Mouse (Mus musculus) CH12.LX (cell line): ENCODE measurements around the gene Tsen34. TPM values are rescaled to one million over a fixed set of nuclear protein-coding genes. Genes with fewer than 3 reads are reported as not detected.

ENCODE experiments used
- DNase-seq: peaks from one replicate; pipeline ENCODE4 v3.0.0-alpha.2; 2013; ENCODE audit errors: extremely low read depth
- H3K27ac ChIP-seq: 2 replicates; pipeline ENCODE4 v1.5.1; 2012; ENCODE audit warnings: low read depth, mild to moderate bottlenecking, control low read depth, moderate library complexity; ENCODE audit not compliant: insufficient read depth
- H3K27me3 ChIP-seq: replicated peaks from 2 replicates; pipeline ENCODE3; 2012; ENCODE audit warnings: inconsistent platforms
- H3K36me3 ChIP-seq, 2 experiments: replicated peaks in 1 of 2; 2 replicates each; pipeline versions ENCODE3 to v1.6.1; 2012; ENCODE audit warnings: inconsistent platforms in 1 of 2, low read length in 1 of 2, mild to moderate bottlenecking in 1 of 2, mixed read lengths in 1 of 2, moderate library complexity in 1 of 2; ENCODE audit not compliant: control insufficient read depth in 1 of 2, insufficient read depth in 1 of 2
- H3K4me1 ChIP-seq, 2 experiments: 2 replicates each; pipeline ENCODE4 v1.6.1; 2012; ENCODE audit warnings: inconsistent platforms in 1 of 2, moderate library complexity in 1 of 2; ENCODE audit not compliant: insufficient read depth in 2 of 2, control insufficient read depth in 1 of 2
- H3K4me2 ChIP-seq: 2 replicates; pipeline ENCODE4 v1.6.1; 2012; ENCODE audit warnings: low read depth, mild to moderate bottlenecking, control low read depth; ENCODE audit not compliant: poor library complexity, insufficient read depth, severe bottlenecking
- H3K4me3 ChIP-seq, 3 experiments: fragments of 150-350 bp in 1 of 3; sonication (generic) in 1 of 3; replicated peaks in 1 of 3; 2 replicates each; pipeline versions ENCODE3 to v1.5.1; 2011 to 2012; ENCODE audit warnings: low read depth in 2 of 3, low read length in 2 of 3, mild to moderate bottlenecking in 2 of 3, moderate library complexity in 2 of 3, control low read depth in 1 of 3, improper control_type of control experiment in 1 of 3, inconsistent platforms in 1 of 3, mixed read lengths in 1 of 3; ENCODE audit not compliant: poor library complexity in 1 of 3
- H3K79me2 ChIP-seq: replicated peaks from 2 replicates; pipeline ENCODE4 v1.6.1; 2012; ENCODE audit warnings: mild to moderate bottlenecking, moderate library complexity; ENCODE audit not compliant: control insufficient read depth, poor library complexity, insufficient read depth, severe bottlenecking; ENCODE audit errors: extremely low read depth
- H3K9ac ChIP-seq: 2 replicates; pipeline ENCODE4 v1.6.1; 2012; ENCODE audit warnings: low read depth, mild to moderate bottlenecking, control low read depth, moderate library complexity; ENCODE audit not compliant: insufficient read depth
- H3K9me3 ChIP-seq: replicated peaks from 2 replicates; pipeline ENCODE3; 2012; ENCODE audit warnings: low read length, inconsistent platforms, mixed read lengths
- BHLHE40 ChIP-seq: IDR thresholded peaks from 2 replicates; pipeline ENCODE4 v1.6.1; 2011; ENCODE audit warnings: mild to moderate bottlenecking, low read depth, low read length, improper control_type of control experiment
- CHD1 ChIP-seq: IDR thresholded peaks from 2 replicates; pipeline ENCODE4 v1.6.1; 2012; ENCODE audit warnings: low read depth, low read length, improper control_type of control experiment, inconsistent platforms
- CHD2 ChIP-seq: IDR thresholded peaks from 2 replicates; pipeline ENCODE4 v1.6.1; 2011; ENCODE audit warnings: low read length, improper control_type of control experiment
- CTCF ChIP-seq, 2 experiments: IDR thresholded peaks in 1 of 2; conservative IDR thresholded peaks in 1 of 2; 2 replicates each; pipeline ENCODE4 v1.5.1; 2011 to 2012; ENCODE audit warnings: low read depth in 2 of 2, low read length in 2 of 2, improper control_type of control experiment in 1 of 2, inconsistent platforms in 1 of 2, mild to moderate bottlenecking in 1 of 2, moderate library complexity in 1 of 2
- E2F4 ChIP-seq: IDR thresholded peaks from 2 replicates; pipeline ENCODE4 v1.6.1; 2011; ENCODE audit warnings: low read depth, low read length, improper control_type of control experiment; ENCODE audit not compliant: insufficient replicate concordance
- ELF1 ChIP-seq: IDR thresholded peaks from 2 replicates; pipeline ENCODE4 v1.6.1; 2014; ENCODE audit warnings: low read depth, mild to moderate bottlenecking, inconsistent platforms, low read length, improper control_type of control experiment
- EP300 ChIP-seq: IDR thresholded peaks from 2 replicates; pipeline ENCODE4 v1.6.1; 2011; ENCODE audit warnings: low read length, improper control_type of control experiment
- ETS1 ChIP-seq: conservative IDR thresholded peaks from 2 replicates; pipeline ENCODE4 v1.6.1; 2012; ENCODE audit warnings: low read depth, mild to moderate bottlenecking, inconsistent platforms, low read length, improper control_type of control experiment, moderate library complexity
- GABPA ChIP-seq: IDR thresholded peaks from 2 replicates; pipeline ENCODE4 v1.6.1; 2012; ENCODE audit warnings: low read depth, low read length, improper control_type of control experiment, inconsistent platforms; ENCODE audit not compliant: insufficient replicate concordance
- HCFC1 ChIP-seq: IDR thresholded peaks from 2 replicates; pipeline ENCODE4 v1.6.1; 2012; ENCODE audit warnings: low read depth, mild to moderate bottlenecking, inconsistent platforms, low read length, improper control_type of control experiment
- IRF4 ChIP-seq: IDR thresholded peaks from 2 replicates; pipeline ENCODE4 v1.6.1; 2014; ENCODE audit warnings: low read depth, mild to moderate bottlenecking, inconsistent platforms, low read length, improper control_type of control experiment
- JUN ChIP-seq: IDR thresholded peaks from 2 replicates; pipeline ENCODE4 v1.6.1; 2011; ENCODE audit warnings: low read depth, mild to moderate bottlenecking, low read length, improper control_type of control experiment, moderate library complexity; ENCODE audit not compliant: insufficient read depth
- JUND ChIP-seq: conservative IDR thresholded peaks from 2 replicates; pipeline ENCODE4 v1.6.1; 2011; ENCODE audit warnings: low read depth, low read length, improper control_type of control experiment
- KAT2A ChIP-seq: IDR thresholded peaks from 2 replicates; pipeline ENCODE4 v1.6.1; 2012; ENCODE audit warnings: low read length, improper control_type of control experiment, inconsistent platforms; ENCODE audit not compliant: insufficient replicate concordance
- MAFK ChIP-seq: IDR thresholded peaks from 2 replicates; pipeline ENCODE4 v1.6.1; 2011; ENCODE audit warnings: low read length, improper control_type of control experiment; ENCODE audit not compliant: insufficient replicate concordance
- MAX ChIP-seq: IDR thresholded peaks from 2 replicates; pipeline ENCODE4 v1.6.1; 2011; ENCODE audit warnings: low read length, improper control_type of control experiment
- MAZ ChIP-seq: IDR thresholded peaks from 2 replicates; pipeline ENCODE4 v1.6.1; 2012; ENCODE audit warnings: low read depth, mild to moderate bottlenecking, inconsistent platforms, low read length, improper control_type of control experiment, moderate library complexity
- MEF2A ChIP-seq: IDR thresholded peaks from 2 replicates; pipeline ENCODE4 v1.6.1; 2014; ENCODE audit warnings: low read depth, mild to moderate bottlenecking, inconsistent platforms, low read length, improper control_type of control experiment, borderline replicate concordance
- MXI1 ChIP-seq: IDR thresholded peaks from 2 replicates; pipeline ENCODE4 v1.6.1; 2011; ENCODE audit warnings: mild to moderate bottlenecking, low read depth, low read length, improper control_type of control experiment
- MYC ChIP-seq: IDR thresholded peaks from 2 replicates; pipeline ENCODE4 v1.6.1; 2011; ENCODE audit warnings: low read depth, mild to moderate bottlenecking, improper control_type of control experiment, low read length
- NELFE ChIP-seq: IDR thresholded peaks from 2 replicates; pipeline ENCODE4 v1.6.1; 2011; ENCODE audit warnings: low read depth, low read length, improper control_type of control experiment
- NRF1 ChIP-seq: IDR thresholded peaks from 2 replicates; pipeline ENCODE4 v1.6.1; 2014; ENCODE audit warnings: low read depth, mild to moderate bottlenecking, inconsistent platforms, low read length, improper control_type of control experiment, moderate library complexity
- PAX5 ChIP-seq: IDR thresholded peaks from 2 replicates; pipeline ENCODE4 v1.6.1; 2012; ENCODE audit warnings: low read length, inconsistent platforms, mixed read lengths
- POLR2A ChIP-seq: IDR thresholded peaks from 2 replicates; pipeline ENCODE4 v1.6.1; 2011; ENCODE audit warnings: low read depth, mild to moderate bottlenecking, improper control_type of control experiment, low read length
- POLR2AphosphoS2 ChIP-seq: IDR thresholded peaks from 2 replicates; pipeline ENCODE4 v1.6.1; 2011; ENCODE audit warnings: low read depth, low read length, improper control_type of control experiment
- RAD21 ChIP-seq: IDR thresholded peaks from 2 replicates; pipeline ENCODE4 v1.6.1; 2011; ENCODE audit warnings: low read depth, mild to moderate bottlenecking, low read length, improper control_type of control experiment, moderate library complexity
- RCOR1 ChIP-seq: conservative IDR thresholded peaks from 2 replicates; pipeline ENCODE4 v1.6.1; 2012; ENCODE audit warnings: low read depth, mild to moderate bottlenecking, inconsistent platforms, low read length, improper control_type of control experiment
- SIN3A ChIP-seq: IDR thresholded peaks from 2 replicates; pipeline ENCODE4 v1.6.1; 2012; ENCODE audit warnings: low read length, improper control_type of control experiment, inconsistent platforms
- SMC3 ChIP-seq: IDR thresholded peaks from 2 replicates; pipeline ENCODE4 v1.6.1; 2011; ENCODE audit warnings: low read depth, low read length, improper control_type of control experiment
- TBP ChIP-seq: conservative IDR thresholded peaks from 2 replicates; pipeline ENCODE4 v1.6.1; 2011; ENCODE audit warnings: low read depth, low read length, improper control_type of control experiment
- TCF12 ChIP-seq: IDR thresholded peaks from 2 replicates; pipeline ENCODE4 v1.6.1; 2014; ENCODE audit warnings: low read depth, mild to moderate bottlenecking, inconsistent platforms, low read length, improper control_type of control experiment
- UBTF ChIP-seq: IDR thresholded peaks from 2 replicates; pipeline ENCODE4 v1.6.1; 2012; ENCODE audit warnings: low read depth, mild to moderate bottlenecking, inconsistent platforms, low read length, improper control_type of control experiment, moderate library complexity
- USF1 ChIP-seq: IDR thresholded peaks from 2 replicates; pipeline ENCODE4 v1.6.1; 2014; ENCODE audit warnings: low read depth, mild to moderate bottlenecking, inconsistent platforms, low read length, improper control_type of control experiment
- USF2 ChIP-seq: conservative IDR thresholded peaks from 2 replicates; pipeline ENCODE4 v1.6.1; 2011; ENCODE audit warnings: low read depth, low read length, improper control_type of control experiment
- ZC3H11A ChIP-seq: IDR thresholded peaks from 2 replicates; pipeline ENCODE4 v1.6.1; 2012; ENCODE audit warnings: low read depth, mild to moderate bottlenecking, inconsistent platforms, low read length, improper control_type of control experiment
- ZKSCAN1 ChIP-seq: IDR thresholded peaks from 2 replicates; pipeline ENCODE4 v1.6.1; 2012; ENCODE audit warnings: low read depth, inconsistent platforms, low read length, improper control_type of control experiment, borderline replicate concordance
- ZMIZ1 ChIP-seq: IDR thresholded peaks from 2 replicates; pipeline ENCODE4 v1.6.1; 2012; ENCODE audit warnings: low read depth, mild to moderate bottlenecking, inconsistent platforms, low read length, improper control_type of control experiment
- ZNF384 ChIP-seq: IDR thresholded peaks from 2 replicates; pipeline ENCODE4 v1.6.1; 2012; ENCODE audit warnings: low read depth, low read length, improper control_type of control experiment, inconsistent platforms
- dilution Hi-C: fragments of 300-500 bp; cut with MboI; formaldehyde crosslinking; loops from 2 replicates; pipeline ENCODE4 v1.14.3; 2020; ENCODE audit warnings: low sequenced_read_pairs; ENCODE audit not compliant: extremely low pct_unique_long_range_greater_than_20kb, extremely low pct_ligation_motif_present
- in situ Hi-C: fragments of 300-500 bp; cut with MboI; formaldehyde crosslinking; loops from 3 replicates; pipeline ENCODE4 v1.14.3; 2019; ENCODE audit warnings: low sequenced_read_pairs, low pct_ligation_motif_present, low pct_unique_long_range_greater_than_20kb, mixed read lengths
- polyA plus RNA-seq: library from polyadenylated mRNA; unstranded; fragments of >175 nt; gene quantifications from 2 replicates; pipeline ENCODE4 v1.2.1, GENCODE M21; 2012; ENCODE audit warnings: low read depth; ENCODE audit not compliant: insufficient read length
- total RNA-seq, 2 experiments: library from RNA; depleted of rRNA; stranded (reverse); fragments of 300-350 nt in 1 of 2; fragments of >200 nt in 1 of 2; gene quantifications; 2 replicates each; pipeline ENCODE4 v1.2.3; 2012 to 2014

The Tsen34 gene
- total and polyA plus RNA-seq, 3 experiments = 23.1 to 40.2 (median 34.8) TPM

- peaks cover 2 to 31% of the 10 kb centered on the region in 2 experiments; a peak in 3 of 4 replicates for H3K4me1 ChIP-seq
- peaks cover 30% of the 10 kb centered on the region for H3K79me2 ChIP-seq
- DNase-seq = peak; percentile 45
- dilution Hi-C loops (no loop called here), in situ Hi-C loops (no loop called here)
- H3K36me3 ChIP-seq = peaks cover 45 to 50% of the 10 kb centered on the region in 2 experiments
- H3K9me3 ChIP-seq = no peaks in the 10 kb centered on the region
- peak overlapping the region; percentile 68 to 98 (median 86) for H3K4me3 ChIP-seq
- peak overlapping the region; percentile 73 for H3K27ac ChIP-seq
- TF ChIP-seq JUN (no peak), NELFE (no peak), TCF12 (no peak), BHLHE40 (no peak; the same call in 1 of the 2 replicates), EP300 (no peak), ETS1 (no peak), NRF1 (no peak), UBTF (no peak), SIN3A (no peak), ZNF384 (no peak), MYC (peak; percentile 93), HCFC1 (no peak), USF1 (no peak; the same call in 1 of the 2 replicates), GABPA (no peak), USF2 (no peak), JUND (no peak), CHD2 (no peak), IRF4 (no peak), TBP (no peak), RCOR1 (no peak), POLR2AphosphoS2 (0 out of 2 replicates have a peak, but pooled peaks have one; percentile 33), ZKSCAN1 (no peak), PAX5 (no peak), ZC3H11A (no peak), MAZ (no peak), MAX (peak; percentile 96), KAT2A (0 out of 2 replicates have a peak, but pooled peaks have one; percentile 66), ZMIZ1 (no peak; the same call in 1 of the 2 replicates), MEF2A (no peak), MXI1 (peak; percentile 82), SMC3 (0 out of 2 replicates have a peak, but pooled peaks have one; percentile 2), CTCF (conservative IDR thresholded peaks at IDR 0.05 in 1 of 2, IDR thresholded peaks at IDR 0.05 in 1 of 2; ENCODE audit: low read depth in 2 of 2, low read length in 2 of 2) (no peak), ELF1 (no peak), MAFK (no peak), E2F4 (0 out of 2 replicates have a peak, but pooled peaks have one; percentile 58), CHD1 (peak; percentile 36; the same call in 1 of the 2 replicates), POLR2A (no peak), RAD21 (no peak)
- peak overlapping the region; percentile 89 for H3K9ac ChIP-seq
- H3K27me3 ChIP-seq = no peaks in the 10 kb centered on the region
- peak overlapping the region; percentile 69 for H3K4me2 ChIP-seq
Measured at GRCm38 (mm10) chr7:3704475-3704874, 11.8 kb downstream of the Tsen34 start.
